Mouse (Mus musculus) ovary, postnatal 14 days (tissue): ENCODE data around the gene Lrp1.

Experiments used
- DNase-seq: peaks from one replicate; pipeline ENCODE4 v3.0.0; 2022; ENCODE audit warnings: low spot score

Gene Lrp1

GRCm38 (mm10) chr10:127520714-127521357, 100.1 kb downstream of the Lrp1 start:
- DNase-seq: no peak

DNA sequence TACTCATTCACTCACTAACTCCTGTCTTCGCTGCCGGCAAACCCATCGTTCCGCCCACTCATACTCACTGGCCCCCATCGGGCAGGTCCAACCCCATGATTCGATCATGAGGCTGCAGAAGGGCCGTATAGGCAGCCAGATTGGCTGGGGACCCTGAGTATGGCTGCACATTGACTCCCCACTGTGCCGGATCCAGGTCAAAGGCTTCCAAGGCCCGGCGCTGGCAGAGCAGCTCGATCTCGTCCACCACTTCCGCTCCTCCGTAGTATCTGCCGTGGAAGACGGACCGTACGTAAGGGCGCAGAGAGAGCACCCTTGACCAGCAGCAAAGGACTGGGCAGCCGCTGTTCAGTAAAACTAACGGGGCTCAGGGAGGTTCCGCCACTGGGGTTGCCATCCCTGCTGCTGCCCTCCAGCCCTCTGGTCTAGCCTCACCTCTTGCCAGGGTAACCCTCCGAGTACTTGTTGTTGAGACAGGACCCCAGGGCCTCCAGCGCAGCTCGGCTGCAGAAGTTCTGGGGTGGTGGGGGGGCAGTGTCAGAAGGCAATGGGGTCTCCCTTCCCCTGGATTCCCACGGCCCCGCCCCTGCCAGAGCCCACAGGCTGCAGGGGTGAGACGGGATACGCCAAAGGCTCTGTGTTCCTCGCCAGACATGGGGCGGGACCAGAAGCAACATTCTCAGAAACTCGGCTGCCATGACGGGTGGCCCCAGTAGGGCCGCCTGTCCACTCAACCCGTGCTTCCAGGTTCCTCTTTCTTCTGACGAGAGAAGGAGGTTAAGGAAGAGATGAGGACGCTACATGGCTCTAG, 100.8 kb downstream of the Lrp1 start:
- DNase-seq: no peak

DNA sequence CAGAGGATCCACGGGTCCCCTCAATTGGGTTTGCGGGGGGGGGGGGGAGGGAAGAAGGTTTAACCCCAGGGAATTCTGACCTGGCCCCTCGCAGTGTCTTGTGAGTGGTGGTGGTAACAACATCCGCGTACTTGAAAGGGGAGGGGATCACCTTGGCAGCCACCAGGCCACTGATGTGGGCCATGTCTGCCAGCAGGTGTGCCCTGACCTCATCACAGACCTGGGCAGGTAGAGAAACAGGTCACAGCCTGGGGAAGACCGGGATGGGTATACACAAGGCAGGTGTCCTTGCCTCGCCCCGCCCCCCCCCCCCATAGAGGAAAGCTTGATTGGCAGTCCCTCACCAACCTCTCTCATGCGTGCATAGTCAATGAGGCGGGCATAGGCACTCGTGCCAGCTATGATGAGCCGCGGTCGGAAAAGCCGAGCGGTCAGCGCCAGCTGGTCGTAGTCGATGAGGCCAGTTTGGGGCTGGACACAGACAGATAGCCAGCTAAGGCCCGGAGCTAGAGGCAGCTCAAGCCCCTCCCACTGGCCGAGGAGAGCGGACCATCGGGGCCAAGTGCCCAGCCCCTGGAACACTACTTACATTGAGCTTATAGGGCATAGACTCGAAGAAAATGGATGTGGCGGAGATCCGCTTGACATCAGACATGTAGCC, 101.8 kb downstream of the Lrp1 start:
- no peak for DNase-seq

GRCm38 (mm10) chr10:127517941-127518340, 103.0 kb downstream of the Lrp1 start:
- DNase-seq: no peak

GRCm38 (mm10) chr10:127516576-127517260, 104.2 kb downstream of the Lrp1 start:
- no peak for DNase-seq

DNA sequence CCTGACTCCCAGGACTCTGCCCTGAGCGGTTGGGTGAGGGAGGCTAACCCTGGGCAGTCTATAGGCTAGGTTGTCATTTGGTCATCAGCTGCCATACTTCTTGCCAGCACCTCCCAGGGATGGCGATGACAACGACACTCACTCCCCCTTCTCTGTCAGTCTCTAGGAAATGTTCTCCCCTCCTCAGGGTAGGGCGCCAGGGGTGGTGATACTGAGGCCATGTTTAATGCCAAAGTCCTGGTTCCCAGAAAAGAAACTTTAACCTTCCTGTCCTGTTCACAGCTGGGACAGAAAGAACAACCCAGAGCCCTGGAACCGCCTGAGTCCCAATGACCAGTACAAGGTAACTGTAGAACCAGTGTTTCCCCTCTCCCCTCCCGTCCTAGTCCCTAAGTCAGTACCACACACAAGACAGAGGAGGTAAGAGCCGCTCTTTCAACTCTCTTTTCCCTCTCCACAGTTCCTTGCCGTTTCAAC, 104.9 kb downstream of the Lrp1 start:
- DNase-seq: no peak

DNA sequence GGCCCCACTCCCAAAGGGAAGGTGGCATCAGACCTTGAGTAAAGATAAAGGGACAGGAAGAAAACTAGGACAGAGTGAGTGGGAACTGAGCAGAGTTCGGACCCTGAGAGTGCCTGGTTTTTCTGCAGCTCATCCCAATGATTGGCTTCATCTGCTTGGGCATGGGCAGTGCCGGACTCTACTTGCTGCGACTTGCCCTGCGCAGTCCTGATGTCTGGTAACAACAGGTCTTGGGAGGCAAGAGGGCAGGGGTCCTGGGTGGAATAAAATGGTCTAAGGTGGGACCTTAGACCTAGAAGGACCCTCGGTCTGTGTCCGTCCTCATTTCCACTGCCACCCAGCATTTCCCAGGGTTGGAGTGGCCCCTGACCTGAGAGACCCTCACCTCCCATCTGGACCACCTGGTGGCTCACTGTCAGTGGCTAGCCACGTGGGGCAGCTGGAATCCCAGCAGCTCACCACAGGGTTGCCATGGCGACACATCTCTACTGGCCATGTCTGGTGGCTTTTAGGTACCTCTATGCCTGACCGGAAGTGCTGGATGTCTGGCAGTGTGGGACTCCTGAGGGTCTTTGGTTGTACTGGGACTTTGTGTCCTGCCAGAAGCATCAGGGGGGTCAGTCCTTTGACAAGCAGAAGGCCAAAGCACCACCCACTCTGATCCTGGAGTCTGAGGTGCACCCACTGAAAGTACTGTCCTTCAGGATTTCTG, 105.5 kb downstream of the Lrp1 start:
- DNase-seq: no peak

GRCm38 (mm10) chr10:127514764-127515163, 106.2 kb downstream of the Lrp1 start, which contains the start of gene Ndufa4l2:
Gene Ndufa4l2 (plus strand): TSS chr10:127514967.
- no peak for DNase-seq

DNA sequence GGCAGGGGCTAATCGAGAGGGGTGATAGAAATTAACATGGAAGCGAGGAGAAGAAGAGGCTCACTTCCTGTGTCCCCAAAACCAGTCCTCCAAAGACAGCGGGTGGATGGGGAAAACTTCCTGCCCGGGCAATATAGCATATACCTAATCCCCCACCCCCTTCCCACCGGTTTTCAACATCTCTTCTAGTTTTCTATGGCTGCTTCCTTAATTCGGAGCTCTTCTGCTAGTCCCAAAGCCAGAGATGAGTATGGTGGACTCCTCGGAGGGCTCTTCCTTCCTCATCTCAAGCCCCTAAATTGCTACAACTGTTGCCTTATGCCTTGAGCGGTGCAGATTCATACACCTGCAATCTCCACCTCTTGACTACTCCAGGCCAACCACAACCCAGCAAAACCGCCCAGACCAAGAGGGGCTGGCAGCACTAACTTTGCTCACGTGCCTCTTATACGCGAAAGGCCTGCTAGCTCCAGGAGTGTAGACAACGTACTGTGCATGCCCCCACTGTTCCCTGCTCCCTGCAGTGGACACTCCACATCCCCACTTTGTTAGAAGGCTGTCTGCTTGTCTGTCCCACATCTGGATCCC, 106.7 kb downstream of the Lrp1 start:
- DNase-seq: no peak

GRCm38 (mm10) chr10:127513501-127514091, 107.4 kb downstream of the Lrp1 start:
- DNase-seq: no peak

GRCm38 (mm10) chr10:127512813-127513212, 108.1 kb downstream of the Lrp1 start:
- peak; percentile 95 for DNase-seq

GRCm38 (mm10) chr10:127512307-127512666, 108.7 kb downstream of the Lrp1 start:
- no peak for DNase-seq

DNA sequence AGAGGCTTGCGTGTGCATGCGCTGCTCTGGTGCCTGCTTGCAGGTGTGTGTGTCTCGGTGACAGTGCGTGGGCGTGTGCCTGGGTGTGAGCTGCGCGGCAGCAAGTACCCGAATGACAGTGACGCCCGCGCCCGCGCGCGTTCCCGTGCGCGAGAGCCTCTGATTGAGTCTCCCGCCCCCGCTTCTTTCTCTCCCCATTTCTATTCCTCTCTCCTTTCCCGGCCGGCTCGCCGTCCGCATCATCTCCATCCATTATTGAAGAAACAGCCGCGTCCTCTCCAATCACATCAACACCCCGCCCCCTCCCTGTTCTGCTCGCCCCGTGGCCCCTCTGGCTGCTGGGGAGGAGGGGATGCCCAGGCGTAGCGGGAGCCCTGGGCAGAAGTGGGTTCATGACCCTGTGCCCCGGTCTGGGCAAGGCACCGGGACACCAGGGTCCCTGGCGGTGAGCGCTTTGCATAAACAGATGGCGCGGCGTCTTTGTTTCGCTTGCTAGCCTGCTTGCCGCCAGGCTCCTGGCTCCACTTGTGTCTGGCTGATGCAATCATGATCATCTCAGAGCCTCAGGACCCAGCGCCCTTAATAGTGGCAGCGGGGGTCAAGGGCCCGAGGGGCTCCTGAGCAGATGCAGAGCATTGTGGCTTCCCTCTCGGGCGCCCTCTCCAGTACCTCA, 109.2 kb downstream of the Lrp1 start:
- no peak for DNase-seq

DNA sequence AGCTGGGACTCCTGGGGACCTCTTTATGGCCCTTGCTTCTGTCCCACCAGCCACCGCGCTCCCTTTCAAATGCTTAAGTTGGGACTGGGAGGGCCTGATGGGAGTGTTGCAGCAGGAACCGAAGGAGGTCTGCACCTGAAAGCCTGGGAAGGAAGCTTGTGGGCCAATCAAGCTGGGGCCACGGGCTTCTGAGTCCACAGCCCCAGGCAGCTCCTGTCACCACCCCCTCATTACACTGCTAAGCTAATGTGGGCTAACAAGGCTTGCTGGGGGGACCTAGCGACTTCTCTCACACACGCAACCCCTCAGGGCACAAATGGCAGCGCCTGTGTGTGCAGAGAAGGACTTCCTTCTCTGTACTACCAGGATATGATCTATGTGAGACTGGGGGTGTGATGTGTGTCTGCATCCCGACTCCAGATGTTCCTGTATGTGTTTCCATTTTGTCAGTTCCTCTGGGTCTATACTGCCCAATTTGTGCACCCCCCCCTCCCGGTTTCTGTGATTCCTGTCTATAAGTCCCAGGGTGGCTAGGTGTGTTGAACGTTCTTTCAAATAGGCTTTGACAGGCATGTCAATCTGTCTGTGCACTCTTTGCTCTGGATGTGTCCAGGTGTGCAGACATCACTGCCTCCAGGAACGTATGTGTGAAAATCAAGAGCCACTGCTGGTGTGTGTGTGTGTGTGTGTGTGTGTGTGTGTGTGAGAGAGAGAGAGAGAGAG, 109.9 kb downstream of the Lrp1 start:
- no peak for DNase-seq

DNA sequence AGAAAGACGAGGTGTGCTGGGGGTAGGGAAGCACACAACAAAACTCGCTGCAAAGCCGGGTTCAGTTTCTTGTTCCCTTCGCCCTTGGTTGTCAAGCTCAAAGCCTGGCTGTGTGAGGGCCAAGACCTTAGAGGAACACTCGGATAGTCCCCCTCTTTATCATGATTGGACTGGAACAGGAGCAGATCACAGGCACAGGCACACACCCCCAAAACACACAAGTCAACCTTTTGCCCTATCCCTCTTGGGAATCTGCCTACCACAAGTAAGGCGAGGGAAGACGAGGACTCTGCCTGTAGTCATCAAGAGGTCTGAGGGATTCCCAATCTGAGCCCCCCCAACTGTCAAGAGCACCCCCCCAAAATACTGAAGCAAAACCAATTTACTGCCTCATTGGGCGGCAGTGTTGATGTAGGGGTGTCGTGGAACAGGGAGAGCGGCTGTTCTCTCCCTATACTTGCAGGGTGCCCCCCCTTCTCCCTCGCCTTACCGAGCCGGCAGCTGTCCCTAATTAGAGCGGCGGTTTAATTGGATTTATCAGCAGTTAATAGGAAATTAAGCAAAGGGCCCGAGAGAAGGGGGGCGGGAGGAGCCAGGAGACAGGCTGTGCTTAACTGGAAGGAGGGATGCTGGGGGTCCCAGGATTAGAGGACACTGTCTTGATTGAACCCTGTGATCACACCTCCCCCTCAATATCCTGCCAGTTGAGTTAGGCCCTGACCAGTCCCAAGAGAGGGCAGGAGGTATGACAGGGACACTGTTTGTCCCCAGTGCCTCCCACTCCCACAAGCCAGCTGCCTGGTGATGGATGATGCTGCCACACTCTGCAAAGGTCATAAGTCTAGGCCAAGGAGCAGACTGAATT, 110.9 kb downstream of the Lrp1 start:
- DNase-seq: no peak

GRCm38 (mm10) chr10:127509051-127509836, 111.7 kb downstream of the Lrp1 start:
- peak; percentile 86 for DNase-seq

DNA sequence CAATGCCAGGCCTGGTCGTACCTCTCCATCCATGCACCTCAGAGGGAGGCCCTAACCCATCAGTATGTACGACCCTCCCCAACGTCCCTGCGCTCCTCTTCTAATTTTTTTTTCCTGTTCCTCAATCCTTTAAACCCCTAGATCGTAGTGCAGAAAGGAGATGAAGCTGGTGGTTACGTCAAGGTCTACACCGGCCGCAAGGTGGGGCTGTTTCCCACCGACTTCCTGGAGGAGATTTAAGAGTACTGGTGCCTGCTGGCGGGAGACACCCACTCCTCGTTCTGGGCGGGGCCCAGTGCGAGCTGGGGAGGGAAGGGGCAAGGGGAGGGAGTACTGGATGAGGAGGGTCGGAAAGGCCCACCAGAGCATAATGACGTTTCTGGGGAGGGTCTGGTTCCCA, 112.7 kb downstream of the Lrp1 start:
- peak; percentile 62 for DNase-seq
